Mouse (Mus musculus) CD4-positive helper T cell, adult 2 months (primary cell): ENCODE data around the gene Myo3b.
A peak's percentile ranks its signal among the peaks of the same experiment; 100 is the strongest.
"Not testable (repeated sequence)": the region's sequence is repeated elsewhere in the genome, so short reads cannot be mapped to it uniquely, and the experiment has no call there.

Source experiments
- DNase-seq: peaks from one replicate; pipeline ENCODE4 v3.0.0-alpha.2; 2012; ENCODE audit warnings: low read depth, missing footprints, low spot score

The Myo3b gene

GRCm38 (mm10) chr2:70195418-70196248 lies 156.7 kb downstream of the Myo3b start:
- no peak for DNase-seq

DNA sequence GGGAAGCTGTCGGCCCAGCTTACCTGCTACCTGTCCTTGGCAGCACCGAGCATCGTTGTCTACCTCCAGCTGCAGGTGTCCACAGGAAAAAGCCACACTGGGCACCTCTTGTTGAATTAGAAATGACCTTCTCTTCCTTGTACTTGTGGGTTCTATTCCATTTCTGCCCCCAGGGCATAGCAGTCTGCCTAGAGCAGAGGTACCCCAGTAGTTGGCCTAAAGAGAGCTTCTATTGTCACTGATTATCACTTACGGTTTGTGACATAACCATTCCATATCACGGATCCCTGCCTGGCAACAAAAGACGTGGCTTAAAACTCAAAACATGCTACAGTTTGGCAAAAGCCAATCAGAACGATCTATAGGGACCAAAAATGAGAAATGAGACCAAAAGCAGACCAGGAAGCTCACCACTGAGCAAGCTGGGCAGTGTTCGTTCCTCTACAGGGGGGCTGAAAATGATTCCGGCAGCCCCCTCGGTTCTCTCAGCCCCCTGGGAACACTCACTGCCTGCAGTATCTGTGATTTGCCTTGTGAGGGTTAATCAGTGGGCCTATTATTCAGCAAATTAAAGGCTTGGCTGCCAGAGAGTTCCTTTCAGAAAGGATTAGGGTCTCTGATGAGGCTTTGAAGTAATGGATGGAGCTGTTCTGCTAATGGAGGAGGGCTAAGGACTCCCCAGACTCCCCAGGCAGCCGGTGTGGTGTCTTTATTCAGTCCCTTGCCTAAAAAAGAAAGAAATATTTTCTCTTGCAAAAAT lies 163.1 kb downstream of the Myo3b start:
- DNase-seq = no peak

DNA sequence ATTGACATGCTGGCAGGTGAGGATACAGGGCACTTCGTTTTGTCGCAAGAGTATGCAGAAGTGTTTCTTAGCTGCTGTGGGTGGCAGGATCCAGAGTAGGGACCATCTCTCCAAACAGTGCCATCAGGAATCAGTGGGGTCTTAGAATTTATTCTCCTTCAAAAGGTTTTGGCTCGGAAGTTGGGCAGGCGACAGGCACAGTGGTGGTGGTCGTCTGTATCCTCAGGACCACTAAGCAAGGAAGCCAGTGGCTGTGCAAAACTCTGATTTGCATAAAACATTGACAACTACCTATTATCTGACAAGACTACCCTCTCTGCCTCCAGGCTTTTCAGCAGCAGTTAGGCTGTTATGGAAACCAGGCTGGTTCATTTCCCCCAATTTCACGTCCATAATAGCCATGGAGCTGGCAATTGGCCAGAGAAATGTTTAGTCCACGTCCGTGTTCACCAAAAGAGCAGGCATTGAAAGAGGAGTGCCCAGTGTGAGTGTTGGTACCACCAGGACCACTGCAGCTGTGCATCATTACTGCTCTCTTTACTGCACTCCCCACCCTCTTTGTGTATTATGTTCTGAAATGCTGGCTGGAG lies 163.7 kb downstream of the Myo3b start:
- no peak for DNase-seq

GRCm38 (mm10) chr2:70208411-70208810 lies 169.5 kb downstream of the Myo3b start:
- no peak for DNase-seq

DNA sequence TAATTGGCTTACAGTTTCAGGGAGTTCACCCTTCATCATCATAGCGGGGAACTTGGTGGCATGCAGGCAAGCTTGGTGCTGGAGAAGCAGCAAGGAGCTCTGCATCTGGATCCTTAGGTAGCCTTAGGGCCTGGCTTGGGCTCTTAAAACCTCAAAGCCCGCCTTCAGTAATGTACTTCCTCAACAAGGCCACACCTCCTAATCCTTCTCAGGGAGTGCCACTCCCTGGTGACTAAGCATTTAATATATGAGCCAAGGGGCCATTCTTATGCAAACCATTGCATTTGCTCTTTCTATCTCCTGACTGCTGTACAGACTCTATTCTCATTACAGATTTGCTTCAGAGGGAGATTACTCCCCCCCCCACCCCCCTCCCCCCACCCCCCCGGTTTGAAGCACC lies 170.9 kb downstream of the Myo3b start:
- DNase-seq = no peak

DNA sequence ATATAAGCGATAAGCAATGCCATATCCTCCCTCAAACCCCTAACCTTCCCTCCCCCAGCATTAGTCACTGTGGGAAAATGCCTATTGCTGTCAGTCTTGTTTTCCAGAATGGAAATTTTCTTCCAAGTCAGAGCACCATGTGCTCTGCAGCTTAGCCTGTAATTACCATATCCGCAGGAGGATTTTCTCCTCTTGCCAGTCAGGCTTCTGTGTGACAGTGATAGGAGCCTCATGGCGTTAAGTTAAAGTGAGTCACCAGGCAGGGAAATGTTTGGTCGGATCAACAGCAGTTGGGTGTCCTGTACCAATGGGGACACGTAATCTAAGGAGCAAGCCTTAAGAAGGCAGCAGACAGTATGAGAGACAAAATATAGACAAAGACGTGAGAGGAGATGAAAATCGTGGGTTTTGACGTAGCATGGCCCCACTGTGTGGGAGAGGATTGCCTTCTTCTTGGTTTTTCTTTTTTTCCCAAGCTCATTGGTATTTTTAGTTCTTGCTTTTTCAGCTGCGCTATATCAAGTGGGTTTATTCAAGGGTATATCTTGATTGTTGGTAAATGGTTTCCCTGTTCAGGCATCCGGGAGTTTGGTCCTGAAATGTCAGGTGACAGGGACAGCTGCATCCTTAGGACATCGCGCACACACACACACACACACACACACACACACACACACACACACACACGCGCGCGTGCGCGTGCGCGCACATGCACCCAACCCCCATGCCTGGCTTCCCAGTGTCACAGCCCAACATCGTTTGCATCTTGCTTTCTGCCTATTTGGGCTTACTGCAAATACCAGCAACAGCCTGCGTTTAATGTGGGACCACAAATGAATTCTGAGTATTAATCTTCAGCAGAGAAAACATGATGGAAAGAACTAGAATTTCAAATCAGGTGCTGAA lies 171.8 kb downstream of the Myo3b start:
- no peak for DNase-seq

GRCm38 (mm10) chr2:70214401-70214800 lies 175.5 kb downstream of the Myo3b start:
- no peak for DNase-seq

GRCm38 (mm10) chr2:70217800-70218199 lies 178.9 kb downstream of the Myo3b start:
- no peak for DNase-seq

GRCm38 (mm10) chr2:70218469-70218868 lies 179.5 kb downstream of the Myo3b start:
- DNase-seq = no peak

- DNase-seq = peak; percentile 14
Observed at GRCm38 (mm10) chr2:70226679-70227078, 187.8 kb downstream of the Myo3b start.

- DNase-seq = not testable (repeated sequence)
Observed at GRCm38 (mm10) chr2:70234450-70234849, 195.5 kb downstream of the Myo3b start.

- DNase-seq = no peak
Observed at GRCm38 (mm10) chr2:70245981-70246380, 207.1 kb downstream of the Myo3b start.

- DNase-seq = no peak
Observed at GRCm38 (mm10) chr2:70248616-70249015, 209.7 kb downstream of the Myo3b start.

DNA sequence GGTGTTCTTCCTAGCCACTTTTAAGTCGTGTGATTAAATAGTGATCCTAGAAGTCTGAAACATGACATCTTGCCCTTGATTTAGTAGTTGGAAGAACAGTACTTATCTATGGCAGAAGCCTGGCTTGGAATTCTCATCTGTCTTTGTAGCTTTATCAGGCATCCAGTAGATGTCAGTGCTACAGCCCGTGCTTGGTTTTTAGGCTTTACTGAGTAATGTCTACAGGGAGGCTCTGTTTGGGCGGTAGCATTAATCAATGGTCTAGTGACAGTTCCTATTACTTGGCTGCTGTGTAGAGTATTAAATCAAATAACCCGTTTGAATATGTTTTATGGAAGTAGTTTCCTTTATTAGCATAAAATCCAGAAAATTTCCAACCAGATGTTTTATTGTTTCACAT lies 210.9 kb downstream of the Myo3b start:
- no peak for DNase-seq

GRCm38 (mm10) chr2:70251256-70251655 lies 212.3 kb downstream of the Myo3b start:
- DNase-seq = no peak

- DNase-seq = no peak
Observed at GRCm38 (mm10) chr2:70259357-70260000, 220.6 kb downstream of the Myo3b start.

DNA sequence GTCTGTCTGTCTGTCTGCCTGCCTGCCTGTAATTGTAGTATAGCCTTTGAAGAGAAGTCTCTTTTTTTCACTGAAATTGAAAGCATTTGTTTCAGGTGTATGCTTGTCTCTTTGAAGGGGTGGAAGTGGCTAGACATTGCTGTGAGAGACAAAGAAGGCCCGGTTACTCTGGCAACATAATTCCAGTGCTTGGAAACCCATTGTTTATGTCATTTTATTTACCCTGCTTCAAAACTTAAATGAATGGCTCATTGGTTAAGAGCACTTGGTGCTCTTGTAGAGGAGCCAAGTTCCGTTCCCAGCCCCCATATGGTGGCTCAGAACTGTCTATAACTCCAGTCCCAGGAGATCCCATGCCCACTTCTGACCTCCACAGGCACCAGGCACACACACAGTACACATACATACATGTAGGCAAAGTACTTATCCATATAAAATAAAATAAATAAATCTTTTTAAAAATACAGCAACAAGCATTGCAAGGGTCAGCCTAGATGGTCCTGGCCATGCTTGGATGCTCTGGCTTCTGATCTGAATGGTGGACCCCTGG lies 221.8 kb downstream of the Myo3b start:
- DNase-seq = no peak

DNA sequence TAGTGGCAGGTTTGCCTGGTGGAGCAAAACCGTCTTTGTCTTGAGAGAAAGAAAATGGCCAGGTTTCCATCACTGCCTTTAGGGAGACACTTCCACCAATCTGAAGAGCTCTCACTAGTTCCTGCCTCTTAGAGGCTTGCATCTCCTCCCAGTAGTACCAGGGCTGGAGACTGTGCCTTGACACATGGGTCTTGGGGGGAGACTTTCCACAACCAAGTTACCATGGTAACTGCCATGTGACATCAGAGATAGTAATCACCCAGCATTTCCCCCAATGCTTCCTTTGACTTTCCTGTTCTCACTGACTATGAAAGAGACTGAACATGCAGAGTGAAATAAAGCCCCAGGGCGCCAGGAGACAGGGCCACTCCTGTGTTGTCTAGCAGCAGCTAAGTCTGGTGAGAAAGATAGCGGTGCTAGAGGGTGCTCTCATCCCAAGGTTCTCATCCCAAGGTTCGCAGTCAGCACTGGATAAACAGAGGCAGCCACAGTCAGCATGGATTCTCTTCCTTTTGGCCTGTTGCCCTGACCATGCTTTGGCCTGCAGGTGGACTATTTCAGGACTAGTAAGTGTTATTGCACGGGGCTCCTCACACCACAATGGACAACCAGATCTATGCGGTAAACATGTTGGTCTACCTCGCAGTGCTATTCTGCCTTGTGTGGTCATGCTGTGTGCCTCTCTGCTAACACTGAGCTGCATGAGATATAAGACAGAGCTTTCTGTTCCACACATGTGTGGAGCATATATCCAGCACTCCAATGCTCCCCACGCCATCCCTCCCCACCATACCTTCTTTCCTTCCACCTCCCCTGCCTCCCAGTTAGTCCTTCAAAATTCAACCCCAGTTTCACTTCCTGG lies 223.0 kb downstream of the Myo3b start:
- DNase-seq = no peak

DNA sequence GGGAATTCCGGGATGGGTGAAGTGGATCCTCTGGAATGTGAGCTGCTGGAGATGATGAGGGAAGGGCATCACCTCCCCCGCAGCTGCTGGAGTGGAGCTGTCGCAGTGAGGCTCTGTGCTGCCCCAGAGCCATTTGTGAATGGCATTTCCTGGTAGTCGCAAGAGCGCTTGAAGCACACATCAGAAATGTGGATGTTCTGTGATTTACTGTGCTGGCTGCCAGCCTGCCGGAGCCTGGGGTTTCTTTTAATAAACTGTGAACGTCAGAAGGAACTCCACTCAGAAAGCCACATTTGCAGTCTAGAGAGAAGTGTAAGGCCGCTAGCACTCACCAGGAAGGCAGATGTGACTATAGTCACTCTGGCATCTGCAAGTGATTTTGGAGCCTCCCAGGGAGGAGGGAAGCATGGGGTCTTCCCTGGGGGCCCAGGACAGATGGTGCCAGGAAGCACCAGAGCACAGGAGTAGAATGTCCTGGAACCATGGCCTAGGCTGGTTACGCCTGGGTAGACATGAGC lies 223.7 kb downstream of the Myo3b start:
- DNase-seq = no peak
